Mouse (Mus musculus) embryonic fibroblast, embryonic 13.5 days (primary cell): ENCODE results near the gene Mtrf1.

Experiments used
- CTCF ChIP-seq: IDR thresholded peaks from 2 replicates; pipeline ENCODE4 v1.5.1; 2011; ENCODE audit warnings: mild to moderate bottlenecking, control low read depth, low read length, moderate library complexity, borderline replicate concordance; ENCODE audit not compliant: insufficient read depth
- POLR2A ChIP-seq: IDR thresholded peaks from 2 replicates; pipeline ENCODE4 v1.6.1; 2011; ENCODE audit warnings: low read depth, mild to moderate bottlenecking, control low read depth, low read length, moderate library complexity

DNA sequence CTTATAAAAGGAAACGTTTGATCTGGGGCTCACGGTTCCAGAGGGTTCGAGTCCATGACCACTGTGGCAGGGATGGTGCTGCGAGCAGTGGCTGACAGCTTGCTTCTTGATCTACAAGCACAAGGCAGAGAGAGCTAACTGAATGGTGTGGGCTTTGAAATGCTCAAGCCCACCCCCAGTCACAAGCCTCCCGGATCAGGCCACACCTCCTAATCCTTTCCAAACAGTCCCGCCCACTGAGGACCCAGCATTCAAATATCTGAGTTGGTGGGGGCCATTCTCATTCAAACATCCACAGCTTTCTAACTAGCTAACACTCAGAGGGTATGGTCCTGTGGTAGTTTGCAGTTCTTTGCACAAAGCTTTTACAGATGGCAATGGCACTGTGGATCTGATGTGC is 15.5 kb downstream of the Mtrf1 start:
- TF ChIP-seq POLR2A: no peak
- TF ChIP-seq CTCF: no peak
